Mouse (Mus musculus): Measurements from ENCODE around the gene Ubb.

Ubb gene

DNA sequence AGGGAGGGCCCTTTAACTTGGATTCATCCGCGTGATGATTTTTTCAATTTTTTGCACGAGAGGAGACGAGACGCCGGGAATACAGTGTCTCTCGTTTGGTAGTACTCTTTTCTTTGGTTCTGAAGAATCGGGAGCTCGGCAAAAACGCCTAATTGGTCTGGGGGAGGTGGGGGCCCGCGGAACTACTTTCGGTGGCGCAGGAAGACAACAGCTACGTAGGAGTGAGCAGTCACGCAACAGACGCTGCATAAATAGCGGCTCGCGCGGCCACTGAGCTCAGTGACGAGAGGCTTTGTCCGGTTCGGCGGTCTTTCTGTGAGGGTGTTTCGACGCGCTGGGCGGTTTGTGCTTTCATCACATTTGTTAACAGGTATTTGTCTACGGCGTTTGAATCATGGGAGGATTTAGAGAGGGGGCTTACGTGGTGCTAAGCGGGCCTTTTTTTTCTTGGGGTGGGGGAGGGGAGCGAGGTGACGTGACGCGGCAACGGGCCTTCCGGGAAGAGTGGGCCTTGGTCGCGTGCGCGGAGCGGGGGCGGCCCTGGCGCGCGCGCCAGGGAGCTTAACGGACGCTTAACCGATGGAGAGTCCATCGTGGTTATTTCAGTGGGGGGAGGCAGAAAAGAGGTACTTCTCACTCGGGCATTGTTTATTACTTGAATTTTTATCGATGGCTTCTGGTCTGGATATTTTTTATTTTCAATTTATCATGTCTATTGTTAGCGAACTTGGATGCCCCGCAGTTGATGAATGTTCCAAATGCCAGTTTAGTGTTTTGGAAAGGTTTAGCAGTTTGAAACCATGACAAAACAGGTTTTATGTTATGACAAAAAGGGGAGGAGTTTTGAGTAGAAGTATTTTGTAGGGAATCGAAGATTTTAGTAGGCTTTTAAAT is 502 bp downstream of the Ubb start:
- DNase-seq (ENCODE audit: low spot score in 2 of 2), result peak; percentile 84 to 89

DNA sequence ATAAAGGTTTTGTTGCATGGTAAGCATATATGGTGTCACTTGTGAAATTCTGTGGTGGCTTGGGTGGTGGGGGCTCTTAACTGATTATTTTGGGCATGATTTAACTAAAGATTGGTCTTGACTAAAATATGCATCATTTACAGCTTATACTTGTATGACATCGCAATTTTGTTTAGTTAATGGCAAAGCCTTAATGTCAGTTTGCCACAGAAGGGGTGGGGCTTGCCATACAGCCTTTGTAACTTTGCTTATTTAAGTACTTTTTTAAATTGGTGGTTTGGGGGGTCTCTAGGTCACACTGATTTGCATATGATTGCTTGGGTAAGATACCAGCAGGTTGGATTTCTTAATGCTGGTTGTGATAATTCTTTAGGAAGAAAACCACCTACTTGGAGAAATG is 2.2 kb downstream of the Ubb start:
- DNase-seq (ENCODE audit: low spot score in 2 of 2), result no peak

DNA sequence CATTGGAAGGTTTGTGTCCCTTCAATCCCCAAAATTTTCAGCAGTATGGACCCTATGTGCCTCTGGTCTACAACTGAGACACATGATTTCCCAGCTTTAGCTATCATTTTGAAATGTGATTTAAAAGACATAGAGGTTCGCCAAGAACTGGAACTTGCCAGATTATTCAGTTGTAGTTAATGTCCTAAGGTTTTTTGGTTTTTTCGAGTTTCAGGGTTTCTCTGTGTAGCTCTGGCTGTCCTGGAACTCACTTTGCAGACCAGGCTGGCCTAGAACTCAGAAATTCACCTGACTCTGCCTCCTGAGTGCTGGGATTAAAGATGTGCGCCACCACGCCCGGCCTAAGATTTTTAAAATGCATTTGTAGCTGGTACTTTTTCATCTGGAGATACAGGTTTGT is 2.7 kb downstream of the Ubb start:
- no peak for DNase-seq (ENCODE audit: low spot score in 2 of 2)

DNA sequence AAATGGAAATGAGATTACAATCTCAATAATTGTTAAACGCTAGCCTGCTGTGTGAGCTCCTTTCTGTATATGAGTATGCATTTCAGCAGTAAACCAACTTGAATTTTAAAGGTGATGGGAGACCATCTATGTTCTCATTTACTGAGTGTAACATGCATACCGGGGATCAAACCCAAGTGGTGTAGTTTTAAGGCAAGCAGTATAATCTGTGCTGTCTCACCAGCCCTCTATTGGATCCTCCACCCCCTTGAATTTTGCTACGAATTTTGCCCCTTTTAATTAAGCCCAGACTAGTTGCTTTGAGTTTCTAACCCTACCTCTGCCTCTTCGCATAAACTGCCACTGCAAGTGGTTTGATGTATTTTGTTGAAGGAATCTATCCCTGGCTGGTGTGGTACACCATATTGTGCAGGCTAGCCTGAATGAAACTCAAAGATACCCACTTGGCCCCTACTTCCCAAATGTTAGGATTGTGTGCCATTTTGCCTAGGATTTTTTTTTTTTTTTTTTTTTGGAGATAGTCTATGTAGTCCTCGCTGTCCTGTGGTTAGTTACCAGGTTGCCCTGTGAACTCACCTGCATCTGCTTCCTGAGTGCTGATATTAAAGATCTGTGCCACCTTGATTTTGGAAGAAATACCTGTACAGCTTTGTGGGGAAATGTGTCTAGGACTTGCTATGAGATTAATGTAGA is 3.3 kb downstream of the Ubb start:
- no peak for DNase-seq (ENCODE audit: low spot score in 2 of 2)

DNA sequence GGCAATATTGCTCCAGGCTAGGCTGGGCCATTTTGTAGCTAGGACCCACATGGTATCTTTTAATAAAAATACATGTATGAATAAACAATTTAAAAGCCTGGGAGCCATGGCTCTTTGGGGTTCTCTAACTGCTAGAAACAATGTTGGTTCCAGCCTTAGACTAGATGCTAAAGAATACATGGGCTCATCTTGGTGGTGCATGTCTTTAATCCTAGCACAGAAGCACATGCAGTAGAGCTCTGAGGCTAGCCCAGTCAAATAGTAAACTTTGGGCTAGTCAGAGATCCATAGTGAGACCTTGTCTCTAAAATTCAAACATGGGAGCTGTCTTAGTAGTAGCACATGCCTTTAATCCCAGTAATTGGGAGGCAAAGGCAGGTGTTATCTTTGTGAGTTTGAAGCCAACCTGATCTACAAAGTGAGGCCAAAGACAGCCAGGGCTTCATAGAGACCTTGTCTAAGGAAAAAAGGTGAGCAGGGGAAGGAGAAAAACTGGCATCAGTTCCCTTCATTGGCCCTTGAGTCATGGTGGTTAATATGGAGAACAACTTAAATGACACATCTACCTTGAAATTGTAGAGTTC is 4.1 kb downstream of the Ubb start:
- DNase-seq (ENCODE audit: low spot score in 2 of 2), result no peak

DNA sequence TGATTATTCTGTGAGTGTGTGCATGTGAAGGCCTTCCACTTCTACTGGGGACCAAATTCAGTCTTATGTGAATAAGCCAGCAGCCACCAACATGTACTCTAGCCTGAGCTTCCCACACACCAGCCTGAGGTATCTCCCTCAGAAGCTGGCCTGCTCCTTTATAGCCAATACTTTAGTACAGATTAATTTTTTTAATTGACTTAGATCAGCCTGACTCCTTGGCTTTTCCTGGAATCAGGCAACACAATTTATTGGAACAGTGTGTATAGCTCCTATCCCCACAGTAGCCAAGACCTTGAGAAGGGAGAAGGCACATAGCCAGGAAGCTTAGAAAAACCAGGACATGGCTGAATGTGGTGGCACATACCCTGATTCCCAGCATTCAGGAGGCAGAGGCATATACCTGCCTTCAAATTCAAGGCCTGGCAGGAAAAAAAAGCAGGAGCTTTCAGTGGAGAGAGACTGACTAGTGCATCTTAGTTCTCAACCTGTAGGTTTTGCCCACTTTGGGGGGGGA is 5.0 kb downstream of the Ubb start:
- no peak for DNase-seq (ENCODE audit: low spot score in 2 of 2)

GRCm38 (mm10) chr11:62557205-62557604 is 6.2 kb downstream of the Ubb start:
- no peak for DNase-seq (ENCODE audit: low spot score in 2 of 2)

- no peak for DNase-seq (ENCODE audit: low spot score in 2 of 2)
Measured at GRCm38 (mm10) chr11:62558152-62558551, 7.2 kb downstream of the Ubb start.

GRCm38 (mm10) chr11:62558961-62559646 is 8.1 kb downstream of the Ubb start:
- no peak for DNase-seq (ENCODE audit: low spot score in 2 of 2)

GRCm38 (mm10) chr11:62560463-62561016 is 9.6 kb downstream of the Ubb start:
- DNase-seq (ENCODE audit: low spot score in 2 of 2), result no peak

DNA sequence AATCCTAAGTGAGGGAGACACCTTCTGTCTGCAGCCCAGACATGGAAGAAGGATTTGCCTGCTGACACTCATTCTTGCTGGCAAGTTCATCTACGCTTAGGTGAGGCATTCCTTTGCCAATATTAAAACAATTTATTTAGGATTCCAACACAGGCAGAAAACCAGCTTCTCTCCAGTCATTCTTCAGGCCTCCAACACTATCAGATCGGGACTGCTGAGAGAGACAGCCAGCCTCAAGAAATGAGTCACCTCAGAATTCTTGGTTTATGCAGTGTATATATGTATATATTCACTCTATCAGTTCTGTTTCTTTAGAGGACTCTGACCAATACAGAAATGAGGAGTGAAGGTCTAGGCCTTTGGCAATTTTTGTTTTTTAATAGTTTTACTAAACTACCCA is 12.6 kb downstream of the Ubb start:
- no peak for DNase-seq (ENCODE audit: low spot score in 2 of 2)

DNA sequence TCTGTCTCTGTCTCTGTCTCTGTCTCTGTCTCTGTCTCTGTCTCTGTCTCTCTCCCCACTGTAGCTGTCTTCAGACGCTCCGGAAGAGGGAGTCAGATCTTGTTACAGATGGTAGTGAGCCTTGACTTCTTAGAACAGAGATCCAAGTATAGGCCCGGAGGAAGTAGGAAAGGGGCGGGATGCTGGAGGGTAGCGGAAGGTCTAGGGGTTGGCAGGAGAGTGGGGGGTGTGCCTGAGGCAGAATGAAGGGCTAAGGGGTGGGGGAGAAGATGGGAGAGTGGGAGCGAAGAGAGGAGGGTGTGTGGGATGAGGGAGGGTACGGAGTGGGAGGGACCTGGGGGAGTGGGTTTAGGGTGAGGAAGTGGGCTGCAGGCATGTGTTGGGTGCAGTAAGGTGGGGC is 14.8 kb downstream of the Ubb start:
- no peak for DNase-seq (ENCODE audit: low spot score in 2 of 2)

DNA sequence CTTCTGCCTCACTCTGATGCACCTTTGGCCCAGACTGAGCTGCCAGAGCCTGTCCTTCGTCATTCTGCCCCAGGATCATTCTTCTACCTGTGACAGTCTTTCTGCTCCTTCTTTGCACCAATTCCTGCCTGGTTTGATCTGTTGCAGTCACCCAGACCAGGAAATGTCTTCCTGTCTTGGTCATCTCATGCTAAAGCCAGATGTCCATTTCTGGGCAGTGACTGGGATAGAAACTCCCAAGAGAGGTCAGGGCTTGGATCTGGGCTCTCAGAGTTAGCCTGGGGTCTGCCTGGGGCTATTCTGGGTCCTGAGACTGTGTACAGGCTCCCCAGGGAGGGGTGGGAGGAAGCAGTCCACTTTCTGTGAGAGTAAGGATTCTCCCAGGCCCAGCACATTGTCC is 15.2 kb downstream of the Ubb start:
- DNase-seq (ENCODE audit: low spot score in 2 of 2), result no peak

GRCm38 (mm10) chr11:62568300-62568699 is 17.3 kb downstream of the Ubb start:
- no peak for DNase-seq (ENCODE audit: low spot score in 2 of 2)

DNA sequence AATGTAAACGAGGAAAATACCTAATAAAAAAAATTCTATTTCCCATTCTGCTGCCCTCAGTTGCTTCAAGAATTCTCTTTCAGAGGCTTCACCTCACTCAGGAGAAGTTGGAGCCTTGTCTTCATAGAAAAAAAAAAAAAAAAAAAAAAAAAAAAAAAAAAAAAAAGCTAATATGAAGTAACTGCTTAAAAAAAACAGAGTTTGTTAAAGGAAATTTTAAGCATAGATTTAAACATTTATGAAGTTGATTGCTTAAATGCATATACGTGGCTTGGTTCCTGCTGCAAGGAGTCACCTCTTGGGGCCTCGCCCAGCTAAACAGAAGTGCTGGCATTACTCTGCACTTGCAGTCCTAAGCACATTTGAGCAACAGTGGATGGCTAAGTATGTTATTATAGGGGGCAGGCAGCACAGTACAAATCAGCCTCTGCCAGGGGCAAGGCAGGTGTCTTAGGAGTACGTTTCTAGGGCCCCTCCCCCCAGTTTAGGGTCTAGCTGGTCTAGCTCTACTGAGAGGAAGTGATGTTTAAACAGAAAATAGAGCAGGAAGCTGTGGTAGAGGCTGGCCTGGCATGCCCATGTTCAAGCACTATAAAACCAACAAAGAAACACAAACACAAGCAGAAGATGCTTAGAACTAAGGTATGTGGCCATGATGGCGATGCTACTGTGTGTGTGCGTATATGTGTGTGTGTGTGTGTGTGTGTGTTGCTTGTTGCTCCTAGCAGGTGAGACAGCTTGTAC is 23.2 kb downstream of the Ubb start, which contains the start of gene Trpv2:
Trpv2 (plus strand) TSS at position 528 of the 744 bp plus-strand sequence.
- peak; percentile 62 to 63 for DNase-seq (ENCODE audit: low spot score in 2 of 2)

DNA sequence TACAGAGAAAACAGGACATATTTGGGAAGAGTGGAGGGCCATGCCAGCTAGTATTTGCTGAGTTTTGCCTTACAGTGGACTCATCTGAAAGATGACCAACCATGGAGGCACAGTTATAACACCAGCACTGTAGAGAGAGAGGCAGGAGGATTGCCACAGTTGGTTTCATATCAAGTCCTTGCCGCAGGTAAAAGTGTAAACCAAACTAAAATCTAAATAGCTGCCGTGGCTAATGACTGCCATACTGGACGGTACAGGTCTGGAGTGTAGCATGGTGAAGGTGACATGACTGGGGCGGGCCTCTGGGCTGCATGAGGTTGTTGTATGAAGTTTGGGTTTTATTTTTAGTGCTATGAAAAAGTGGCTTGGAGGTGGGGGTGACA is 23.7 kb downstream of the Ubb start:
- no peak for DNase-seq (ENCODE audit: low spot score in 2 of 2)

GRCm38 (mm10) chr11:62575297-62575658 is 24.3 kb downstream of the Ubb start:
- peak; percentile 77 to 86 for DNase-seq (ENCODE audit: low spot score in 2 of 2)

DNA sequence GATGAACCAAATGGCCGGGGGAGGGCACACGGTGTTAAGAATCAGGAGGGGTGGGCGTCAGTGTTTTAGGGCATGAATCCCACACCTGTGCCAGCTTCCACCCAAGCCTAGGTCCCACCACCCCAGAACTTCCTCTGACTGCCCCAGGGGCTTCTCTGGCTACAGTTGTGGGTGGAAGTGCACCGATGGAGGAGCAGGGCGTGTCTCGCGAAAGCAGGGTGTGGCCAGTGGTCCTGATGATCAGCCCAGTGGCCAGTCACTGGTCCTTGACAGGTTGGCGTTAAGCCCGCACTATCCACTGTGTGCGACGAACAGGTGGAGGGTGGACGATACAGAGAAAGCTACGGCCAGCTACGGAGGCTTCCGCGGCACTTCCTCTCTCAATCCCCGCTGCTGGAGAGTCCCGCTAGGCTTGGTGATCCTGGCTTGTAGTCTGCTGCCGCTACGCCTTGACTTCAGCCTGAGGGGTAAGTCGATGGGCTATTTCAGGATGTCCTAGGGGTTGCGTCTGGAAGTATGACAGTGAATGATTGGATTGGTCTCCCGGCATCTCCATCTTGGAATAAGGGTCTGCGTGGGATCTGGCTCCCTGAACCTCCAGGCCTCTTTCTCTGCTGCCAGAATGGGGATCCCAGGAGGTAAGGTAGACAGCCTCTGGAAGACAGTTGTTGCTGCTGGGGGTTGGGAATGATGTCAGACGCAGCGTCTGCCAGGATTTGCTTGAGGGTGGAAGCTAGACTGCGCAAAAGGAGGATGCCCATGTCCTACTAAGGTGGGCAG is 24.9 kb downstream of the Ubb start:
- DNase-seq (ENCODE audit: low spot score in 2 of 2), result peak; percentile 56 to 57

DNA sequence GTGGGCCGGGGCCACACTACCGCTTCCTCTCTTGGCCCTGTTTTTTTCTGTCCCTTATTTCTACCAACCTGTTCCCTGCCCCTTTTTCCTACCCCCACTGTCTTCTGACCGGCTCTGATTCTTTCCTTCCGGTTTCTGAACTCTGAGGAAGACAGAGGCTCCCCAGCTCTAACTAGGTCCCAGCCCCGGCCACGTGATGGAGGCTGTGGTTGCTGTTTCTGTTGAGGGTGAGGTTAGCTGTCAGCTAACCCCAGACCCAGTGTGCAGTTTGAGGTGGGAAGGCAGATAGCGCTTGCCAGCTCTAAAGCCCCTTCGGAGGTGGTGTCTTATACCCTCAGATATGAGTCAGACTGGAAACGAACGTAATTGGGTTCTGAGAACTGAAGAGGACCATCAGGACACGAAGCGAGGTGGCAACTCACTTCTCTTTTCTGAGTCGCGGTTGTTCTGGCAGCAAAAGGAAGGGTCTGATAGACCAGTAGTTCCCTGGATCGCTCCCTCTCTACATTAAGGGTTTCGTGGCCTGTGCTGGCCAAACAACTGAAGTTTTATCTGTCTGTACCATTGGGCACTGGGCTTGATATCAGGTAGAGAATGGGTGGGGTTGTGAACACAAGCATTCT is 25.7 kb downstream of the Ubb start:
- peak; percentile 78 to 82 for DNase-seq (ENCODE audit: low spot score in 2 of 2)

- DNase-seq (ENCODE audit: low spot score in 2 of 2), result no peak
Measured at GRCm38 (mm10) chr11:62583031-62583430, 32.1 kb downstream of the Ubb start.
